Mouse (Mus musculus) megakaryocyte, embryonic 14.5 days (primary cell): ENCODE measurements around the gene Nenf.

Experiments
- FLI1 ChIP-seq: IDR thresholded peaks from 2 replicates; pipeline ENCODE4 v1.6.1; 2012; ENCODE audit warnings: low read length, inconsistent platforms, mixed read lengths
- GATA1 ChIP-seq: IDR thresholded peaks from 3 replicates; pipeline ENCODE4 v1.6.1; 2012; ENCODE audit warnings: mixed read lengths, low read length, inconsistent platforms, borderline replicate concordance

GRCm38 (mm10) chr1:191277549-191278059, 40.4 kb downstream of the Nenf start:
- TF ChIP-seq GATA1: no peak
- TF ChIP-seq FLI1: no peak
